Mouse (Mus musculus) lung, adult 2 months (tissue): ENCODE data around the gene Ip6k3. TPM values are rescaled to one million over a fixed set of nuclear protein-coding genes. Genes with fewer than 3 reads are reported as not detected.

Experiments
- DNase-seq: peaks from one replicate; pipeline ENCODE4 v3.0.0; 2022
- H3K4me1 ChIP-seq: fragments of 200-500 bp; 2 replicates; pipeline ENCODE4 v1.6.1; 2011; ENCODE audit warnings: low read length; ENCODE audit not compliant: control insufficient read depth, insufficient read depth
- H3K4me3 ChIP-seq: fragments of 200-500 bp; replicated peaks from 2 replicates; pipeline ENCODE3; 2011; ENCODE audit warnings: low read depth, mild to moderate bottlenecking, control low read depth, low read length; ENCODE audit errors: extremely low read depth
- CTCF ChIP-seq: fragments of 200-500 bp; IDR thresholded peaks from 2 replicates; pipeline ENCODE4 v1.5.1; 2011; ENCODE audit warnings: mild to moderate bottlenecking, low read length, control low read depth; ENCODE audit not compliant: insufficient read depth
- POLR2A ChIP-seq: fragments of 200-500 bp; IDR thresholded peaks from 2 replicates; pipeline ENCODE4 v1.6.1; 2011; ENCODE audit warnings: low read depth, mild to moderate bottlenecking, control low read depth, low read length, borderline replicate concordance; ENCODE audit errors: extremely low read depth
- WGBS: fragments of 180-500 bp; shearing (Covaris S2); methylation state at CpG from one replicate; pipeline ENCODE4 v1.1.7; 2018; 5-methylcytosine and 5-hydroxymethylcytosine counted together
- polyA plus RNA-seq: library from polyadenylated mRNA; depleted of rRNA; stranded (reverse); fragments of >200 nt; gene quantifications from 2 replicates; pipeline ENCODE4 v1.2.3, GENCODE M21; 2012

Gene Ip6k3
- polyA plus RNA-seq, 1 experiment, result 3.6 TPM

- TF ChIP-seq POLR2A (no peak), CTCF (no peak)
- 93% methylated on average over 7 of the region's 7 CpGs for WGBS
- DNase-seq, result no peak
- peaks cover 3% of the 10 kb centered on the region; the same call in 1 of the 2 replicates for H3K4me1 ChIP-seq
- no peak overlapping the region for H3K4me3 ChIP-seq
Observed at GRCm38 (mm10) chr17:27121781-27122180, 45.8 kb downstream of the Ip6k3 start.

DNA sequence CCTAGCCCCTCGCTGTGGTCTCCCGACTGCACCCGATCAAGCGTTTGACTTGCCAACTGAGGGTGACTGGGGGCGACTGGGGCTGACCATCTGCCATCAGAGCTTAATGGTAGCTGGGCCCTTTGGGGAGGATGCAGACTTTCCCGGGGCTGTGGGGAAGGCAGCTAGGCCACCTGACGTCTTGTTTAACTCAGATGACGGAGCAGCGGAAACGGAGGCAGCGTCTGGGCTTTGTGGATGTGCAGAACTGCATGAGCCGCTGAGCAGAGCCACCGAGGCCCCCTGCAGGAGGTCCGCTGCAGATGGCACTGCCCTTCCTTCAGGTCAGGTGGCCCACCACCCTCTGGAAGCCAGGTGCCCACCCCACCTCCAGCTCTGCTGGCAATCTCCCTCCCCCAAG lies 46.3 kb downstream of the Ip6k3 start:
- DNase-seq, result no peak
- 70% methylated on average over 14 of the region's 14 CpGs for WGBS
- TF ChIP-seq CTCF (no peak), POLR2A (no peak)
- Histone ChIP-seq H3K4me3 (no peak overlapping the region), H3K4me1 (peaks cover 3% of the 10 kb centered on the region; the same call in 1 of the 2 replicates)

- Histone ChIP-seq H3K4me3 (no peak overlapping the region), H3K4me1 (peaks cover 3% of the 10 kb centered on the region; the same call in 1 of the 2 replicates)
- WGBS, result 24% methylated on average over 18 of the region's 18 CpGs
- DNase-seq, result peak; percentile 56
- TF ChIP-seq CTCF (peak; percentile 59), POLR2A (no peak)
Observed at GRCm38 (mm10) chr17:27120561-27121024, 47.0 kb downstream of the Ip6k3 start.

GRCm38 (mm10) chr17:27119954-27120353 lies 47.6 kb downstream of the Ip6k3 start:
- no peak for DNase-seq
- 69% methylated on average over 8 of the region's 8 CpGs for WGBS
- TF ChIP-seq CTCF (no peak), POLR2A (no peak)
- Histone ChIP-seq H3K4me1 (peaks cover 3% of the 10 kb centered on the region; the same call in 1 of the 2 replicates), H3K4me3 (no peak overlapping the region)

DNA sequence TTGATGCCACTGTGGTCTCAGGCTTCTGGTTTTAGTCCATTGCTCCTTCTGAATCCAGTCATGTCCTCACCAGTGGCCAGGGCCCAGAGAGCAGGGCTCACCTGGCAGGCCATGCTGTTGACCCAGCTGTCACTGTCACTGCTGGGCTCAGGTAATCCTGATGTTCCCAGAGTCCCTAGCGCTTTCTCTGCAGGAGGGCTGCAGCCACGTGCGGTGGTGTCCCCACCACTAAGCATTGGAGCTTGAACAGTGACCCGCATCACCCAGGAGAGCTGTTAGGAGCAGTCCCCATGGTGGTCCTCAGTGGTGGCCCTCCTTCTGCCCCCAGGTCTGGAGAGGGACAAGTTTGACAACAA lies 48.1 kb downstream of the Ip6k3 start:
- 89% methylated on average over 4 of the region's 4 CpGs for WGBS
- no peak overlapping the region for H3K4me3 ChIP-seq
- TF ChIP-seq POLR2A (no peak), CTCF (no peak)
- H3K4me1 ChIP-seq, result peaks cover 3% of the 10 kb centered on the region; the same call in 1 of the 2 replicates
- no peak for DNase-seq

DNA sequence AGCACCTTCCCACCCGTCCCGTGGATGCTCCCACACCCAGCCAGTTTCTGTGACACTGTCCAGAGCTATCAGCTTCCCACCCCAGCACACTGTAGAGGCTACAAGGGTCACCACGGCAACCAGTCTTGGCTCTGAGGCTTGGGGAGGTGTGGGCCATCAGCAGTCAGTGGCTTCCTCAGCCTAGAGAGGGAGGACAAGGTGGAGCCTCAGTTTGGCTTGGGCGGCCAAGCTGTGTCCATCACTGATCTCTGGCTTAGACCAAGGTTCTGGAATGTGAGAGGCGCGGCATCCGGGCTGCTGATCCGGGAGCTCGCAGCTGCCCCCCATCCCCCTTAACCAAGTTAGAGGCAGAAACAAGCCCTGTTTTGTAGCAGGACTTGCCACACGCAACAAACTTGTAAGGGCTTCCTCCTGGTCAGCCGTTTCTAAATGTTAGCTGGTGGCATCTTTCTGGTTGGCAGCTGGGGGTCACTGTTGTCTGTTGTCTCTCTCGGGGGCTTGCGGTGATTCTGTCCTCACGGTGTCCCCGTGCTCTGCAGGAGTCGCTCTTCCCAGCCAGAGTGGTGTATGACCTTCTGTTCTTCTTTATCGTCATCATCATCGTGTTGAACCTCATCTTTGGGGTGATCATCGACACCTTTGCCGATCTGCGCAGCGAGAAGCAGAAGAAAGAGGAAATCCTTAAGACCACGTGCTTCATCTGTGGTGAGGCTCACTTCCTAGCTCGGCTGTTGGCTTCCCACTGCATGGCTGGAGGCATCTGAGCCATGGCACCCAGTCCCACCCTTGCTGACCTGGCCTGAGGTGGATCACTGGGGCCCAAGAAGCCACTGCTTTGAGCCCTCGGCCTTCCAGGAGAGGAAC lies 48.7 kb downstream of the Ip6k3 start:
- Histone ChIP-seq H3K4me1 (peaks cover 3% of the 10 kb centered on the region; the same call in 1 of the 2 replicates), H3K4me3 (no peak overlapping the region)
- DNase-seq, result no peak
- 76% methylated on average over 25 of the region's 25 CpGs for WGBS
- TF ChIP-seq POLR2A (no peak), CTCF (no peak)

- no peak for TF ChIP-seq CTCF
- no peak for TF ChIP-seq POLR2A
- 52% methylated on average over 7 of the region's 7 CpGs for whole genome bisulfite sequencing
- DNase-seq, result peak; percentile 28
- Histone ChIP-seq H3K4me3 (no peak overlapping the region), H3K4me1 (no peaks in the 10 kb centered on the region; the same call in 1 of the 2 replicates)
Observed at GRCm38 (mm10) chr17:27110072-27110471, 57.5 kb downstream of the Ip6k3 start.

GRCm38 (mm10) chr17:27107936-27108335 lies 59.7 kb downstream of the Ip6k3 start:
- 76% methylated on average over 6 of the region's 6 CpGs for WGBS
- no peak for TF ChIP-seq CTCF

DNA sequence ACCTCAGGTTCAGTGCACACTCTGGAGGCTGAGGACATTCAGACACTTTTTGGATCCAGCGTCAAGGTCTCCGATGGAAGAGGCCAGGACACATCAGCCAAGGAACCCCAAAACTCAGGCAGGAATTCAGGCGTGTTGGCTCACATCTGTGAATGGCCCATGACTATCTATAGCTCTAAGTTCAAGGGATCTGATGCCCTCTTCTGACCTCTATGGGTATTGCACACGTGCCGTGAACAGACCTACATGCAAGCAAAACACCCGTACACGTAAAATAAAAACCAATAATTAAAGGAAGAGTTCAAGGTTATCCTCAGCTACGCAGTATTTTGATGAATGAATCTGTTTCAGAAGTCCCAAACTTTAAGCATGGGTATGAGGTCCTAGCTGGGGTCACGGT lies 60.9 kb downstream of the Ip6k3 start:
- H3K4me3 ChIP-seq, result no peak overlapping the region
- DNase-seq, result no peak
- TF ChIP-seq POLR2A, result no peak
- 0 out of 2 replicates have a peak, but pooled peaks have one; percentile 18 for TF ChIP-seq CTCF
- H3K4me1 ChIP-seq, result no peaks in the 10 kb centered on the region; the same call in 1 of the 2 replicates
- 87% methylated on average over 9 of the region's 9 CpGs for WGBS

More at GRCm38 (mm10) chr17:27107936-27108335, 59.7 kb downstream of the Ip6k3 start:
- no peak for DNase-seq
- no peaks in the 10 kb centered on the region; the same call in 1 of the 2 replicates for H3K4me1 ChIP-seq
- no peak overlapping the region for H3K4me3 ChIP-seq
